Mouse (Mus musculus): ENCODE results near the gene Afm.

Gene Afm

GRCm38 (mm10) chr5:90518356-90519100, at the start of gene Afm:
Afm (plus strand) TSS chr5:90518932.
- no peak for DNase-seq (ENCODE audit: inconsistent ontology term)

GRCm38 (mm10) chr5:90470836-90471235, 47.9 kb upstream of the Afm start:
- no peak for DNase-seq (ENCODE audit: inconsistent ontology term)

GRCm38 (mm10) chr5:90473902-90474301, 44.8 kb upstream of the Afm start:
- DNase-seq (ENCODE audit: inconsistent ontology term): no peak

- no peak for DNase-seq (ENCODE audit: inconsistent ontology term)
Measured at GRCm38 (mm10) chr5:90474369-90474768, 44.4 kb upstream of the Afm start.

GRCm38 (mm10) chr5:90476741-90477140, 42.0 kb upstream of the Afm start:
- no peak for DNase-seq (ENCODE audit: inconsistent ontology term)

GRCm38 (mm10) chr5:90477308-90478140, 41.2 kb upstream of the Afm start:
- DNase-seq (ENCODE audit: inconsistent ontology term): no peak

- DNase-seq (ENCODE audit: inconsistent ontology term): no peak
Measured at GRCm38 (mm10) chr5:90478886-90479285, 39.8 kb upstream of the Afm start.

- DNase-seq (ENCODE audit: inconsistent ontology term): no peak
Measured at GRCm38 (mm10) chr5:90485597-90485996, 33.1 kb upstream of the Afm start.

GRCm38 (mm10) chr5:90488323-90488722, 30.4 kb upstream of the Afm start:
- DNase-seq (ENCODE audit: inconsistent ontology term): no peak

- no peak for DNase-seq (ENCODE audit: inconsistent ontology term)
Measured at GRCm38 (mm10) chr5:90490518-90490917, 28.2 kb upstream of the Afm start, which contains the start of gene Afp. Afp (plus strand) TSS chr5:90490737.

GRCm38 (mm10) chr5:90492440-90492839, 26.3 kb upstream of the Afm start:
- no peak for DNase-seq (ENCODE audit: inconsistent ontology term)

GRCm38 (mm10) chr5:90494308-90494707, 24.4 kb upstream of the Afm start:
- DNase-seq (ENCODE audit: inconsistent ontology term): no peak

- no peak for DNase-seq (ENCODE audit: inconsistent ontology term)
Measured at GRCm38 (mm10) chr5:90499509-90499908, 19.2 kb upstream of the Afm start.

- peak; percentile 47 for DNase-seq (ENCODE audit: inconsistent ontology term)
Measured at GRCm38 (mm10) chr5:90500714-90501113, 18.0 kb upstream of the Afm start.

GRCm38 (mm10) chr5:90501752-90502151, 17.0 kb upstream of the Afm start:
- DNase-seq (ENCODE audit: inconsistent ontology term): no peak

GRCm38 (mm10) chr5:90504742-90505141, 14.0 kb upstream of the Afm start:
- no peak for DNase-seq (ENCODE audit: inconsistent ontology term)

GRCm38 (mm10) chr5:90506507-90506906, 12.2 kb upstream of the Afm start:
- DNase-seq (ENCODE audit: inconsistent ontology term): no peak

- DNase-seq (ENCODE audit: inconsistent ontology term): peak; percentile 4
Measured at GRCm38 (mm10) chr5:90507411-90507949, 11.3 kb upstream of the Afm start.

GRCm38 (mm10) chr5:90509828-90510592, 8.7 kb upstream of the Afm start:
- DNase-seq (ENCODE audit: inconsistent ontology term): no peak

GRCm38 (mm10) chr5:90512288-90512955, 6.3 kb upstream of the Afm start:
- no peak for DNase-seq (ENCODE audit: inconsistent ontology term)

- DNase-seq (ENCODE audit: inconsistent ontology term): no peak
Measured at GRCm38 (mm10) chr5:90515561-90515960, 3.2 kb upstream of the Afm start.

All from Muller cell, postnatal 12 days (primary cell).